Mouse (Mus musculus) myocyte (in vitro differentiated cells): Measurements from ENCODE around the gene Fam214a. TPM values are rescaled to one million over a fixed set of nuclear protein-coding genes. Genes with fewer than 3 reads are reported as not detected.
A peak's percentile ranks its signal among the peaks of the same experiment; 100 is the strongest.

ENCODE experiments used
- H3K27me3 ChIP-seq: one replicate; pipeline ENCODE4 v1.6.1; 2011; ENCODE audit not compliant: control insufficient read depth, insufficient read depth, insufficient read length
- H3K36me3 ChIP-seq: one replicate; pipeline ENCODE4 v1.6.1; 2011; ENCODE audit not compliant: control insufficient read depth, insufficient read depth
- H3K4me2 ChIP-seq: one replicate; pipeline ENCODE4 v1.6.1; 2011; ENCODE audit warnings: low read depth, control low read depth
- H3K4me3 ChIP-seq: one replicate; pipeline ENCODE4 v1.5.1; 2011; ENCODE audit warnings: mild to moderate bottlenecking, control low read depth, moderate library complexity
- H3K79me2 ChIP-seq: one replicate; pipeline ENCODE4 v1.6.1; 2011; ENCODE audit not compliant: control insufficient read depth, insufficient read depth
- H3ac ChIP-seq: one replicate; pipeline ENCODE4 v1.6.1; 2011; ENCODE audit not compliant: control insufficient read depth, insufficient read length
- CEBPB ChIP-seq: IDR thresholded peaks from 2 replicates; pipeline ENCODE4 v1.6.1; 2011; ENCODE audit warnings: mild to moderate bottlenecking, moderate library complexity; ENCODE audit not compliant: poor library complexity, insufficient read depth, severe bottlenecking
- E2F4 ChIP-seq: IDR thresholded peaks from one replicate; pipeline ENCODE4 v1.6.1; 2011; ENCODE audit warnings: mild to moderate bottlenecking, control low read depth, moderate library complexity; ENCODE audit not compliant: insufficient read depth
- MAX ChIP-seq: IDR thresholded peaks from one replicate; pipeline ENCODE4 v1.6.1; 2011; ENCODE audit warnings: low read depth, mild to moderate bottlenecking, control low read depth
- MYOD1 ChIP-seq, 3 experiments: IDR thresholded peaks; one replicate each; pipeline ENCODE4 v1.6.1; 2011; ENCODE audit warnings: control low read depth in 2 of 3, low read depth in 2 of 3, mild to moderate bottlenecking in 2 of 3, moderate library complexity in 1 of 3; ENCODE audit not compliant: insufficient read length in 2 of 3, control insufficient read depth in 1 of 3
- MYOG ChIP-seq, 3 experiments: IDR thresholded peaks; one replicate each; pipeline ENCODE4 v1.6.1; 2011; ENCODE audit warnings: control low read depth in 2 of 3, low read depth in 2 of 3, mild to moderate bottlenecking in 2 of 3; ENCODE audit not compliant: insufficient read length in 2 of 3, control insufficient read depth in 1 of 3, insufficient read depth in 1 of 3
- POLR2A ChIP-seq: IDR thresholded peaks from one replicate; pipeline ENCODE4 v1.6.1; 2011; ENCODE audit warnings: low read depth, mild to moderate bottlenecking, control low read depth, moderate library complexity; ENCODE audit not compliant: insufficient read length
- POLR2AphosphoS2 ChIP-seq: IDR thresholded peaks from one replicate; pipeline ENCODE4 v1.6.1; 2011; ENCODE audit warnings: low read depth, control low read depth; ENCODE audit not compliant: insufficient read length
- REST ChIP-seq: IDR thresholded peaks from one replicate; pipeline ENCODE4 v1.6.1; 2011; ENCODE audit warnings: mild to moderate bottlenecking, control low read depth, moderate library complexity; ENCODE audit not compliant: insufficient read depth, insufficient read length
- SRF ChIP-seq: IDR thresholded peaks from one replicate; pipeline ENCODE4 v1.6.1; 2011; ENCODE audit warnings: low read depth; ENCODE audit not compliant: control insufficient read depth, insufficient read length
- TCF12 ChIP-seq: IDR thresholded peaks from one replicate; pipeline ENCODE4 v1.6.1; 2011; ENCODE audit warnings: mild to moderate bottlenecking, control low read depth; ENCODE audit not compliant: poor library complexity, insufficient read depth, severe bottlenecking
- TCF3 ChIP-seq: IDR thresholded peaks from one replicate; pipeline ENCODE4 v1.6.1; 2011; ENCODE audit warnings: low read depth, control low read depth; ENCODE audit not compliant: insufficient read length
- USF1 ChIP-seq: IDR thresholded peaks from one replicate; pipeline ENCODE4 v1.6.1; 2011; ENCODE audit warnings: low read depth, mild to moderate bottlenecking, control low read depth, moderate library complexity
- polyA plus RNA-seq: library from polyadenylated mRNA; unstranded; fragments of >200 nt; fragmentation: generic; extraction: Trizol; gene quantifications from one replicate; pipeline ENCODE4 v1.2.1, GENCODE M21; 2012; ENCODE audit warnings: missing spikeins

Gene Fam214a
- polyA plus RNA-seq, 1 experiment, result 2.6 TPM

DNA sequence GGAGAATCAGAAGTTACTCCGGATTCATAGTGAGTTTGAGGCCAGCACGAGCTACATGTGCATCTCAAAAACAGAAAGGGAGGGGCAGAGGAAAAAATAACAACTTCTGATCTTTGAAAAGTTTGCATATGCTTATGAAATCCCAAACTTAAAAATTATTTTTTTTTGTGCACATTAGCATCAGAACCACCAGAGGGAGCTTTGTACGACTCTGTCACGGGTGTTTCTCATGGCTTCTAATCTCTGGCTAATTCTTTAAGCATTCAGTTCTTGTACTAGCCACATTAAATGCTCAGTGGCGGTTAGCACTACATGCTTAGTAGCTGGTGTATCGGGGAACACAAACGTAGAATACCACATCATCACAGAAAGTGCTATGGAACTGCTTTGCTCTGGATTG lies 80.5 kb downstream of the Fam214a start:
- TF ChIP-seq SRF (no peak), MAX (no peak), REST (no peak), CEBPB (no peak), TCF3 (no peak), MYOG (IDR thresholded peaks at IDR 0.05; ENCODE audit: control insufficient read depth in 1 of 3, insufficient read depth in 1 of 3, insufficient read length in 2 of 3, low read depth in 2 of 3) (no peak), E2F4 (no peak), MYOD1 (IDR thresholded peaks at IDR 0.05; ENCODE audit: control insufficient read depth in 1 of 3, insufficient read length in 2 of 3, low read depth in 2 of 3) (no peak), USF1 (no peak), POLR2A (no peak), TCF12 (no peak)
- Histone ChIP-seq H3K4me2 (no peak overlapping the region), H3K27me3 (no peaks in the 10 kb centered on the region), H3K4me3 (no peak overlapping the region), H3K79me2 (peaks cover 3% of the 10 kb centered on the region), H3K36me3 (no peaks in the 10 kb centered on the region), H3ac (no peak overlapping the region)

DNA sequence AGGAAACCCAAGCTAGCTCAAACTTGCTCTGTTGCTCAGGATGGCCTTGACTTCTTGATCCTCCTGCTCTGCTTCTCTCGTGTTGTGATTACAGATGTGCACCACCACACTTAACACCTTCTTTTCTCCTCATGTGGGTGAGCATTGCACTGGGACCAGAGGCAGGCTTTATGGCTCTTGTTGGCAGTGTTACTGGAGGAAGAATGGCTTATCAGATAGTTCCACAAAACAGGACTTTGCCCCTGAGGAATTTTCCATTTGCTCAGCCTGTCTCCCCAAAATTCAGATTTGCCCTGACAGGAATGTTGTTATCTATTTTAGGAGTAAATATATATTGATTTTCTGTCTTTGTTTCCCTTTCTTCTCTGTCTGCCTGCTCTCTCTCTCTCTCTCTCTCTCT lies 82.0 kb downstream of the Fam214a start:
- Histone ChIP-seq H3K4me2 (no peak overlapping the region), H3K36me3 (no peaks in the 10 kb centered on the region), H3K4me3 (no peak overlapping the region), H3K79me2 (peaks cover 19% of the 10 kb centered on the region), H3K27me3 (no peaks in the 10 kb centered on the region), H3ac (no peak overlapping the region)
- TF ChIP-seq TCF12 (no peak), POLR2AphosphoS2 (no peak), REST (no peak), USF1 (no peak), MYOG (IDR thresholded peaks at IDR 0.05; ENCODE audit: control insufficient read depth in 1 of 3, insufficient read depth in 1 of 3, insufficient read length in 2 of 3, low read depth in 2 of 3) (no peak), SRF (no peak), MAX (no peak), TCF3 (no peak), POLR2A (no peak), E2F4 (no peak), MYOD1 (IDR thresholded peaks at IDR 0.05; ENCODE audit: control insufficient read depth in 1 of 3, insufficient read length in 2 of 3, low read depth in 2 of 3) (no peak)

- Histone ChIP-seq H3K36me3 (no peaks in the 10 kb centered on the region), H3K27me3 (no peaks in the 10 kb centered on the region), H3K4me3 (no peak overlapping the region), H3ac (no peak overlapping the region), H3K79me2 (peaks cover 31% of the 10 kb centered on the region), H3K4me2 (no peak overlapping the region)
- TF ChIP-seq POLR2A (no peak), MYOG (IDR thresholded peaks at IDR 0.05; ENCODE audit: control insufficient read depth in 1 of 3, insufficient read depth in 1 of 3, insufficient read length in 2 of 3, low read depth in 2 of 3) (no peak), MAX (no peak), POLR2AphosphoS2 (no peak), USF1 (no peak), TCF3 (no peak), CEBPB (no peak), REST (no peak), MYOD1 (IDR thresholded peaks at IDR 0.05; ENCODE audit: control insufficient read depth in 1 of 3, insufficient read length in 2 of 3, low read depth in 2 of 3) (no peak), SRF (no peak), E2F4 (no peak), TCF12 (no peak)
Measured at GRCm38 (mm10) chr9:75035944-75036343, 83.3 kb downstream of the Fam214a start.

DNA sequence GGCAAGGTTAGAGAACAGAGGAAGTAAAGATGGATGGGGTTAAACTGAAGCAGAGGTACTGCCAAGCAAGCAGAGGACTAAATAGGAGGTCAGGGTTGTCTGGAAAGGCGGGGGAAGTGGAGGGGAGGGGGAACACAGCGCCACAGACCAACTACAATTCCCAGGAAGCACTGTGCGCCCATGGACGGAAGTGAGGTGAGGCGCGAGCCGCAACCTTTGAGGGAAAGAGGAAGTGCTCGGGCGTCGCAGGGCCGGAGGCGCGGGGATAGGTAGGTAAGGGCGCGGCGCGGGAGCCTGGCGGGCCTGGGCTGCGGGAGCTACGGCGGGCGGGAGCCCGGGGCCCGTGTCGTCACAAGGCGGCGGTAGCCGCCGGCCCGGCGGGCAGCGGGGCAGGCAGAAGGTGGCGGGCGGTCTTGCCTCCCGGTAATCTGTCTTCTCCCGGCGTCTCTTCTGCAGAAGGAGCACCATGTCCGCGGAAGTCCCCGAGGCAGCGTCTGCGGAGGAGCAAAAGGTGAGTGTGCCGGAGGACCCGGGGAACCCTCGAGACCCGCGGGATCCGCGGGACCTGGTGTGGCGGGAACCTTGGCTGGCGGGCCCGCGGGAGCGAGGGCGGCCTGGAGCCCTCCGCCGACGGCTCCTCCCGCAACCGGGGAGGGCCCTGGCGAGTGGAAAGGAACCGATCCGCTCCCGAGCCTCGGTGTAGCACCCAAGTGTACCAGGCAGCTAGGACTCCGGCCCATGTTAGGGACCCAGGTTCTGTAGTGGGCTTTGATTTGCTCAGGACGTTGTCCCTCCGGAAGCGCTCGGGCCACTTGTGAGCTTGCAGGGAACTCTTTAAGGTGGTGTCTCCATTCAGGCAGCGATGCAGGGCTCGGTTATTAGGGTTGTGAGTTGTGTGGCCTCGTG lies 85.0 kb downstream of the Fam214a start, which contains the start of gene Arpp19:
Gene Arpp19 (plus strand): TSS at position 164 of the 906 bp plus-strand sequence.
- peaks cover 49% of the 10 kb centered on the region for H3K79me2 ChIP-seq
- H3K4me3 ChIP-seq, result peak within 1 kb of the TSS; percentile 75
- peak within 1 kb of the TSS; percentile 85 for H3K4me2 ChIP-seq
- no peaks in the 10 kb centered on the region for H3K27me3 ChIP-seq
- peak within 1 kb of the TSS; percentile 69 for H3ac ChIP-seq
- no peaks in the 10 kb centered on the region for H3K36me3 ChIP-seq
- TF ChIP-seq E2F4, result no peak
- TF ChIP-seq POLR2AphosphoS2, result peak; percentile 63
- peak; percentile 75 for TF ChIP-seq POLR2A

- no peaks in the 10 kb centered on the region for H3K36me3 ChIP-seq
- peak overlapping the region; percentile 69 for H3ac ChIP-seq
- TF ChIP-seq CEBPB, result no peak
- TF ChIP-seq TCF12, result no peak
- no peak for TF ChIP-seq SRF
- no peak for TF ChIP-seq MYOG (IDR thresholded peaks at IDR 0.05; ENCODE audit: control insufficient read depth in 1 of 3, insufficient read depth in 1 of 3, insufficient read length in 2 of 3, low read depth in 2 of 3)
- TF ChIP-seq MAX, result no peak
- peak overlapping the region; percentile 75 for H3K4me3 ChIP-seq
- H3K4me2 ChIP-seq, result peak overlapping the region; percentile 85
- H3K79me2 ChIP-seq, result peaks cover 55% of the 10 kb centered on the region
- H3K27me3 ChIP-seq, result no peaks in the 10 kb centered on the region
Measured at GRCm38 (mm10) chr9:75038357-75038688, 85.6 kb downstream of the Fam214a start.
